In the genomic region with DNA sequence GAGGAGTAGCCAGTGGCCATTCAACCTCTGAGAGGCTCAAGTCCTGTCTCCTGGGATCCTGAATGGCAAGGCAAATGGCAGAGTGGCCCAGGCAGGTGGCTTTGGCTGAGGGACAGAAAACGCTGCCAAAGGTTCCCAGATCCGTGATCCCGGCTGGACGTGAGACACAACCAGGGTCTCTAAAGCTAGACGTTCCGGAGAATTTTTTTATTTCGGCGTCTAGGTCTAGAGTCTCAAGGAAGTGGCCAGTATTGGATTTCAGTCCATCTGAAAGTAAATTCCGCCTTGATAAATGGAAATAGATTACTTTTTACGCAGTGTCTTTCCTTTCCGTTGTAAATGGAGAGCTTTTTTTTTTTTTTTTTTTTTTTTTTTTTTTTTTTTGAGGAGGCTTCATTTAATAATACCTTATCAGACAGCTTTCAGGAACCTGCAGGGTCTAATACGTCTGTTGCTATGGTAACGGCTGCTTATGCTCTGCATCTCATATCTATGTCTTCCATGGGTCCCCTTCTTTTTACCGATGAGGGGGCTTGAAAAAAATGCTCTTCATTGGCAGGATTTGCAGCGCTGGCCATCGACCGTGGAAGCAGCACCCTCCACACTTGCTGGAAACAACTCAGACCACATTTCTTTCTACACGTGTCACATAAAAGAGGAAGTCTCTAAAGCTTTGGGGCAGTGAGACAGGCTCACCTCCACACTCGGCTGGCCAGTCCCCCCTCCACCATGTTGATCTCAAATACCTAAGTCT, we compare ENCODE assay signal across 17 mouse cellular contexts.
DNase-seq lines count a peak whose midpoint lies in the region; ATAC-seq and TF ChIP-seq lines count a peak whose summit lies in the region.
"Had no signal": no experiment of that assay in that cellular context is flagged by ENCODE, and none has a peak within 500 bp of the region (broad histone marks: within the 10 kb centered on the region; RNA-seq: fewer than 3 reads in every experiment).

No protein-coding gene starts in this region.

- no peak for TF ChIP-seq EP300 in stomach, postnatal 0 days (optimal IDR thresholded peaks at IDR 0.05)

- no peak overlapping the region for H3K4me2 ChIP-seq in stomach, embryonic 15.5 days
- no peak overlapping the region for H3K4me2 ChIP-seq in stomach, postnatal 0 days (replicated peaks; ENCODE audit: low read depth)
- H3K4me2 ChIP-seq in hindbrain, embryonic 16.5 days (ENCODE audit: low read length), result no peak overlapping the region
- H3K4me2 ChIP-seq in stomach, embryonic 16.5 days (ENCODE audit: low read depth, low read length), result no peak overlapping the region
- H3K4me2 ChIP-seq: embryonic facial prominence, embryonic 13.5 days; intestine, embryonic 15.5 days; limb, embryonic 15.5 days; lung, embryonic 14.5 days had no signal

- DNase-seq in cerebellum, postnatal 14 days, result peak; percentile 20 to 30
- no peak for DNase-seq in cerebellum, adult 9-10 months
- DNase-seq in stomach, postnatal 0 days (ENCODE audit: low spot score), result no peak
- no peak for DNase-seq in gastrocnemius, postnatal 14 days
- no peak for DNase-seq in layer of hippocampus, adult 11-12 months (ENCODE audit: low spot score)
- DNase-seq: adrenal gland, postnatal 10 days; cerebellum, postnatal 25 days; heart, adult 11 months had no signal

- H3K27ac ChIP-seq in stomach, embryonic 15.5 days, result peak overlapping the region; percentile 6; the same call in 1 of the 2 replicates
- no peak overlapping the region for H3K27ac ChIP-seq in stomach, postnatal 0 days (replicated peaks)
- no peak overlapping the region for H3K27ac ChIP-seq in hindbrain, embryonic 16.5 days (ENCODE audit: low read depth, low read length)
- H3K27ac ChIP-seq in stomach, embryonic 16.5 days (ENCODE audit: low read length), result peak overlapping the region; percentile 55
- H3K27ac ChIP-seq: embryonic facial prominence, embryonic 13.5 days; intestine, embryonic 15.5 days; kidney, postnatal 0 days; limb, embryonic 15.5 days had no signal

- H3K4me1 ChIP-seq in stomach, embryonic 15.5 days, result peaks cover 2% of the 10 kb centered on the region; the same call in 1 of the 2 replicates
- H3K4me1 ChIP-seq in stomach, postnatal 0 days (replicated peaks; ENCODE audit: control insufficient read depth, insufficient read depth), result no peaks in the 10 kb centered on the region
- H3K4me1 ChIP-seq in hindbrain, embryonic 16.5 days (ENCODE audit: control insufficient read depth, insufficient read depth, low read depth, low read length), result peaks cover 18% of the 10 kb centered on the region
- H3K4me1 ChIP-seq in stomach, embryonic 16.5 days (ENCODE audit: control insufficient read depth, insufficient read depth, low read length), result peaks cover 11% of the 10 kb centered on the region
- H3K4me1 ChIP-seq: megakaryocyte, embryonic 14.5 days had no signal

- no peaks in the 10 kb centered on the region for H3K27me3 ChIP-seq in stomach, embryonic 15.5 days (replicated peaks)
- H3K27me3 ChIP-seq in stomach, postnatal 0 days (ENCODE audit: control insufficient read depth, insufficient read depth, low read length), result no peaks in the 10 kb centered on the region
- H3K27me3 ChIP-seq in hindbrain, embryonic 16.5 days (replicated peaks; ENCODE audit: control insufficient read depth, insufficient read depth, low read length), result no peaks in the 10 kb centered on the region
- H3K27me3 ChIP-seq in stomach, embryonic 16.5 days (ENCODE audit: control insufficient read depth, insufficient read depth, low read length), result no peaks in the 10 kb centered on the region
- H3K27me3 ChIP-seq: embryonic facial prominence, embryonic 13.5 days; intestine, embryonic 15.5 days; limb, embryonic 15.5 days; megakaryocyte, embryonic 14.5 days had no signal

- H3K9ac ChIP-seq in stomach, embryonic 15.5 days, result no peak overlapping the region
- H3K9ac ChIP-seq in stomach, postnatal 0 days (ENCODE audit: low read length), result no peak overlapping the region
- H3K9ac ChIP-seq in hindbrain, embryonic 16.5 days (ENCODE audit: low read depth, low read length), result no peak overlapping the region
- H3K9ac ChIP-seq in stomach, embryonic 16.5 days (ENCODE audit: low read length), result no peak overlapping the region
- H3K9ac ChIP-seq: embryonic facial prominence, embryonic 13.5 days; intestine, embryonic 15.5 days; limb, embryonic 15.5 days; lung, embryonic 14.5 days had no signal

- intact Hi-C loops in gastrocnemius, postnatal 14 days (cut with DNase I; ENCODE audit: low total_unique reads), result no loop called here

- H3K4me3 ChIP-seq in stomach, embryonic 15.5 days (replicated peaks), result no peak overlapping the region
- no peak overlapping the region for H3K4me3 ChIP-seq in stomach, postnatal 0 days (ENCODE audit: low read depth, low read length)
- no peak overlapping the region for H3K4me3 ChIP-seq in hindbrain, embryonic 16.5 days (ENCODE audit: low read length)
- no peak overlapping the region for H3K4me3 ChIP-seq in stomach, embryonic 16.5 days (replicated peaks; ENCODE audit: low read length)
- H3K4me3 ChIP-seq: embryonic facial prominence, embryonic 13.5 days; intestine, embryonic 15.5 days; limb, embryonic 15.5 days; megakaryocyte, embryonic 14.5 days had no signal

- WGBS in stomach, embryonic 15.5 days, result 76% methylated on average over 19 of the region's 19 CpGs
- WGBS in stomach, postnatal 0 days, result 78% methylated on average over 19 of the region's 19 CpGs
- 50% methylated on average over 19 of the region's 19 CpGs for WGBS in hindbrain, embryonic 16.5 days
- WGBS in stomach, embryonic 16.5 days, result 78% methylated on average over 19 of the region's 19 CpGs

- ATAC-seq in stomach, embryonic 15.5 days (ENCODE audit: insufficient read depth, low FRiP score, low read depth), result no peak
- ATAC-seq in stomach, postnatal 0 days (ENCODE audit: low FRiP score, low TSS enrichment), result no peak
- 0 out of 2 replicates have a peak, but pooled peaks have one; percentile 37 for ATAC-seq in hindbrain, embryonic 16.5 days
- ATAC-seq in stomach, embryonic 16.5 days (ENCODE audit: insufficient read depth, low FRiP score), result no peak

- H3K9me3 ChIP-seq in stomach, embryonic 15.5 days, result no peaks in the 10 kb centered on the region
- H3K9me3 ChIP-seq in stomach, postnatal 0 days (ENCODE audit: control insufficient read depth, low read length), result no peaks in the 10 kb centered on the region
- H3K9me3 ChIP-seq in hindbrain, embryonic 16.5 days (ENCODE audit: control insufficient read depth, low read length), result no peaks in the 10 kb centered on the region; the same call in 1 of the 2 replicates
- 0 out of 2 replicates have a peak, but pooled peaks cover 4% of the 10 kb centered on the region for H3K9me3 ChIP-seq in stomach, embryonic 16.5 days (replicated peaks; ENCODE audit: control insufficient read depth, low read length)
- H3K9me3 ChIP-seq: intestine, embryonic 15.5 days; limb, embryonic 15.5 days had no signal

- TF ChIP-seq CTCF in stomach, postnatal 0 days (IDR thresholded peaks at IDR 0.05; ENCODE audit: low read depth), result no peak

- peaks cover 18% of the 10 kb centered on the region; the same call in 1 of the 2 replicates for H3K36me3 ChIP-seq in stomach, embryonic 15.5 days
- peaks cover 18% of the 10 kb centered on the region for H3K36me3 ChIP-seq in stomach, postnatal 0 days (ENCODE audit: control insufficient read depth, insufficient read depth, low read length)
- no peaks in the 10 kb centered on the region; the same call in 1 of the 2 replicates for H3K36me3 ChIP-seq in hindbrain, embryonic 16.5 days (ENCODE audit: control insufficient read depth, insufficient read depth, low read length)
- H3K36me3 ChIP-seq in stomach, embryonic 16.5 days (ENCODE audit: control insufficient read depth, insufficient read depth, low read length), result peaks cover 24% of the 10 kb centered on the region

Comparison
In these comparisons a context has a peak if more than half of its experiments do, and no peak if none do; other contexts are left out.
1. DNase-seq: peak in cerebellum, postnatal 14 days (2 of 2); none in cerebellum, adult 9-10 months (single experiment), stomach, postnatal 0 days (single experiment), gastrocnemius, postnatal 14 days (single experiment) and layer of hippocampus, adult 11-12 months (single experiment).
2. H3K27ac ChIP-seq: peak in stomach, embryonic 15.5 days (single experiment) and stomach, embryonic 16.5 days (single experiment); none in stomach, postnatal 0 days (single experiment) and hindbrain, embryonic 16.5 days (single experiment).